Mouse (Mus musculus) lung, embryonic 15.5 days (tissue): Measurements from ENCODE around the gene Zfp120. TPM values are rescaled to one million over a fixed set of nuclear protein-coding genes. Genes with fewer than 3 reads are reported as not detected.

Experiments
- polyA plus RNA-seq: library from polyadenylated mRNA; unstranded; fragments of >200 nt; fragmentation: Nextera tagmentation; extraction: Ambion mirVana; gene quantifications from 2 replicates; pipeline ENCODE4 v1.2.1, GENCODE M21; 2015

Zfp120 gene
- polyA plus RNA-seq, 1 experiment from 2014 or later = 11.1 TPM

Other genes with a start within 250 kb of the Zfp120 start
- not detected in 2 replicates for gene Gm10770, start 43.0 kb upstream of the Zfp120 start, polyA plus RNA-seq
- gene Gm14139, start 45.0 kb upstream of the Zfp120 start, polyA plus RNA-seq = not detected in 2 replicates
- 10.2 and 10.5 TPM in 2 replicates for gene Zfp937, start 81.4 kb upstream of the Zfp120 start, polyA plus RNA-seq
- 5.4 and 5.9 TPM in 2 replicates for gene Gm21994, start 118.9 kb upstream of the Zfp120 start, polyA plus RNA-seq
- gene Gm14124, start 120.8 kb upstream of the Zfp120 start, polyA plus RNA-seq = 0.06 TPM in 1 of 2 replicates, not detected in the other
- 2.6 and 3.1 TPM in 2 replicates for gene Gm10130, start 187.0 kb upstream of the Zfp120 start, polyA plus RNA-seq
- 8.2 and 9.1 TPM in 2 replicates for gene 3300002I08Rik, start 226.1 kb upstream of the Zfp120 start, polyA plus RNA-seq